Mouse (Mus musculus) kidney, embryonic 14.5 days (tissue): ENCODE measurements around the gene Slc15a5. TPM values are rescaled to one million over a fixed set of nuclear protein-coding genes. Genes with fewer than 3 reads are reported as not detected.
"Not testable (repeated sequence)": the region's sequence is repeated elsewhere in the genome, so short reads cannot be mapped to it uniquely, and the experiment has no call there.

Experiments
- ATAC-seq: fragments of 200-750 bp; cut with Nextera tagmentation; 2 replicates; pipeline ENCODE4 v1.8.0; 2017; ENCODE audit warnings: moderate number of reproducible peaks, mild to moderate bottlenecking, moderate TSS enrichment, moderate library complexity; ENCODE audit not compliant: low FRiP score, low TSS enrichment
- H3K27ac ChIP-seq: fragments of 300-500 bp; sonication (generic); 2 replicates; pipeline ENCODE4 v1.5.1; 2014; ENCODE audit warnings: low read depth, mild to moderate bottlenecking, low read length, moderate library complexity, mixed read lengths
- H3K27me3 ChIP-seq: fragments of 300-500 bp; sonication (generic); 2 replicates; pipeline ENCODE4 v1.6.1; 2014; ENCODE audit warnings: mild to moderate bottlenecking, low read length; ENCODE audit not compliant: control insufficient read depth, insufficient read depth
- H3K36me3 ChIP-seq: fragments of 300-500 bp; sonication (generic); 2 replicates; pipeline ENCODE4 v1.6.1; 2014; ENCODE audit warnings: low read length, mixed read lengths; ENCODE audit not compliant: control insufficient read depth, insufficient read depth
- H3K4me1 ChIP-seq: fragments of 300-500 bp; sonication (generic); 2 replicates; pipeline ENCODE4 v1.6.1; 2014; ENCODE audit warnings: low read length, mixed read lengths; ENCODE audit not compliant: control insufficient read depth, insufficient read depth
- H3K4me2 ChIP-seq: fragments of 300-500 bp; sonication (generic); replicated peaks from 2 replicates; pipeline ENCODE4 v1.6.1; 2014; ENCODE audit warnings: low read depth, mild to moderate bottlenecking, low read length
- H3K4me3 ChIP-seq: fragments of 300-500 bp; sonication (generic); 2 replicates; pipeline ENCODE4 v1.5.1; 2014; ENCODE audit warnings: mild to moderate bottlenecking, low read length
- H3K9ac ChIP-seq: fragments of 300-500 bp; sonication (generic); 2 replicates; pipeline ENCODE4 v1.6.1; 2014; ENCODE audit warnings: low read depth, mild to moderate bottlenecking, low read length, moderate library complexity
- H3K9me3 ChIP-seq: fragments of 300-500 bp; sonication (generic); 2 replicates; pipeline ENCODE4 v1.6.1; 2016; ENCODE audit warnings: low read length; ENCODE audit not compliant: control insufficient read depth
- WGBS: fragments of 180-500 bp; shearing (Covaris S2); extraction: QIAGEN DNeasy Blood & Tissue Kit; methylation state at CpG from one replicate; pipeline ENCODE4 v1.1.7; 2014; 5-methylcytosine and 5-hydroxymethylcytosine counted together
- polyA plus RNA-seq: library from polyadenylated mRNA; unstranded; fragments of >200 nt; fragmentation: Nextera tagmentation; extraction: Ambion mirVana; gene quantifications from 2 replicates; pipeline ENCODE4 v1.2.1, GENCODE M21; 2014

Gene Slc15a5
- polyA plus RNA-seq, 1 experiment from 2014 or later = not detected

DNA sequence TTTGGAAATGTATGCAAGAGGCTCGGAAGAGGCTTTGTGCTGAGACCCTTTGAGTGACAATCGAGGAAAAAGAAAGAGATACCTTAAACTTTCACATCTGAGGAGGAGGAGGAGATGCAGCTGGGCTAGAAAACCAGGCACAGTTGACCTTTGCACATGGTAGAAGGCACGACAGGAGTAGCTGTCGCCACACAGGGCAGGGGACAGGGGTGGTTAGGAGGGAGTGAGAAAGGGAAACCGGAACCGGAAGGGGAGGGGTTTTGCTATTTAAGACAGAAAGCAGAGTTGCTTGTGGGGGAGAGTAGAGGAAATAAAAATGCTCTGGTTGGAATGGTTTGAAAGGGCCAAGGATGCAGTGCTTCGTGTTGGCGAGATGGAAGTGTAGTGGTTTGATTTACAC is 9.4 kb upstream of the Slc15a5 start:
- no peaks in the 10 kb centered on the region for H3K27me3 ChIP-seq
- ATAC-seq = no peak
- H3K4me3 ChIP-seq = no peak overlapping the region
- H3K27ac ChIP-seq = no peak overlapping the region
- no peak overlapping the region for H3K4me2 ChIP-seq
- 41% methylated on average over 8 of the region's 8 CpGs for WGBS
- H3K9me3 ChIP-seq = no peaks in the 10 kb centered on the region
- no peaks in the 10 kb centered on the region for H3K36me3 ChIP-seq
- no peak overlapping the region for H3K9ac ChIP-seq
- no peaks in the 10 kb centered on the region for H3K4me1 ChIP-seq

DNA sequence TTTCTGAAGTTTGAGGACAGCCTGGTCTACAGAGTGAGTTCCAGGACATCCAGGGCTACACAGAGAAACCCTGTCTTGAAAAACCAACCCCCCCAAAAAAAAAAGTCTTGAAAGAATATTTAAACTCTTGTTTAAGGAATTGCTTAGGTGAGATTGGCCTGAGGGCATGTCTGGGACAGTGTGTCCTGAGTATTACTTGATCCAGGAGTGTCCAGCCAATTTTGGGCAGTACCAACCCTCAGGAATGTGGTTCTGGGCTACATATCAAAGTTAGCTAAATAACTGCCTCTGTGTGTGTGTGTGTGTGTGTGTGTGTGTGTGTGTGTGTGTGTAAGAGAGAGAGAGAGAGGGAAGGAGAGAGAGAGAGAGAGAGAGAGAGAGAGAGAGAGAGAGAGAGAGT is 6.7 kb upstream of the Slc15a5 start:
- H3K9ac ChIP-seq, H3K27me3 ChIP-seq, H3K4me2 ChIP-seq, H3K4me3 ChIP-seq, ATAC-seq, H3K27ac ChIP-seq, H3K9me3 ChIP-seq, H3K4me1 ChIP-seq, H3K36me3 ChIP-seq: not testable (repeated sequence)

DNA sequence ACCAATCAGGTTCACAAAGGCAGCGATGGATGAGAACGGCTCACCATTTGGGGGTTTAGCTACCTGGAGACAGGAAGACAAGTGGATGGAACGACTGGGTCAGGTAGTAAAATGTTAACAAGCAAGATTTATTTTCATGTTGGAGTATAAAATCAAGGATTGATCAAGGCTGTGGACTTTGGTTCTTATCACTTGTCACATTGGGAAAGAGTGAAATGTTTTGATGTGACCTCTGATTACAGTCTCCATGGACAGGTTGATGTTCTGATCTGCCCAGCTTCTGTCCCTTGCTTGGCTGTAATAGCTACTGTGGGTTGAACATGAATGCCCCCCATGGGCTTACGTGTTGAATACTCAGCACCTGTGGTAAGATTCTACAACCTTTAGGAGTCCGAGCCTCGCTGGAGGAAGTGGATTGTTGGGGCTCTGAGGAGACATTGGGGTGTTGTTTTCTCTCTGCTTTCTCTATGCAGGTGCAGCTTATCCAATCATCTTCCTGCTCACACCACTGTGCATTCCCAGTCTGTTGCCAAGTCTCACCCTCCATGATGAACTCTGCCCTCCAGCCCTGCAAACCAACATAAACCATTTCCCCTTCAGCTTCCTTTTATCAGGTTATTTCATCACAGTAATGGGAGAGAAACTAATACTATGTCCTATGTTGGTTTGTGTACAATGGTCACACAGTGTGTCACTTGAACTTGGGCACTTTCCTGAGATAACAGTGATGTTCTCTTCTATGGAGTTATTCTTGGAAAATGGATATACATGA is 1.2 kb upstream of the Slc15a5 start:
- Histone ChIP-seq H3K27me3 (no peaks in the 10 kb centered on the region), H3K27ac (no peak overlapping the region), H3K36me3 (no peaks in the 10 kb centered on the region), H3K9ac (no peak overlapping the region), H3K9me3 (no peaks in the 10 kb centered on the region), H3K4me3 (no peak overlapping the region), H3K4me2 (no peak overlapping the region), H3K4me1 (no peaks in the 10 kb centered on the region)
- ATAC-seq = no peak
- WGBS = 84% methylated on average over 6 of the region's 6 CpGs

DNA sequence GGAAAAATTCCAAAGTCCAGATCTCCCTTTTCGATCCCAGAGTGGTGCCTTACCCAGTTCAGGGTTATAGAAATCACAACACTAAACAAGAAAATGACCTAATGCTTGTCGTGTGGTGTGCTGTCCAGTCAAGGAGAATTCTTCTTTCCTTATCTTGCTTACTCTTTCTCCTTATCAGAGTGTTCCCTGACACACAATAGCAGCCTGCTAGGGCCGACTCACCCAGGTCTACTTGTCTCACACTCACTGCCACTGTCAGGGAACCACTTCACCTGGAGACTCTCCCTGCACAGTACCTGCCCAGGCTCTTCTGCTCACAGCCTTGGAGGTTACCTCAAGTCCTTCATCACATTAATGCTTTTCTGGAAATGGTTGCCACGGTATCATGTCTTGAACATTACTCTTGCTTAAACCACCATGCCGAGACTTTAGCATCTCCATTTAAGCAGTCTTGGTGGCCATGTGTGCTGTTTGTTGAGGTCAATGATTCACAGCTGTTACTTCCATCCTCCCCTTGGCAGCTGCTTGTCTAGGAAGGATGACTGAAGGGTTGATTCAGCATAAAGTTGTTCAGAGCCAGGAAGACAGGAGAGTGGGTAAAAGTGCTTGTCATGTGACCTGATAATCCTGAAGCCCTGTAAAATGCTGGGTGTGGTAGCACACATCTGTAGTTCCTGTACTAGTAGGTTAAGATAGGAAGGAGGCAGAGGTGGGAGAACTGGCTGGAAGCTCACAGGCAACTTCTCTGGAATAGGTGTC is 1.9 kb downstream of the Slc15a5 start:
- no peaks in the 10 kb centered on the region for H3K4me1 ChIP-seq
- no peaks in the 10 kb centered on the region for H3K9me3 ChIP-seq
- H3K27me3 ChIP-seq = no peaks in the 10 kb centered on the region
- H3K36me3 ChIP-seq = no peaks in the 10 kb centered on the region
- 79% methylated on average over 5 of the region's 5 CpGs for WGBS
- H3K27ac ChIP-seq = no peak overlapping the region
- H3K4me2 ChIP-seq = no peak overlapping the region
- no peak for ATAC-seq
- H3K9ac ChIP-seq = no peak overlapping the region
- H3K4me3 ChIP-seq = no peak overlapping the region

DNA sequence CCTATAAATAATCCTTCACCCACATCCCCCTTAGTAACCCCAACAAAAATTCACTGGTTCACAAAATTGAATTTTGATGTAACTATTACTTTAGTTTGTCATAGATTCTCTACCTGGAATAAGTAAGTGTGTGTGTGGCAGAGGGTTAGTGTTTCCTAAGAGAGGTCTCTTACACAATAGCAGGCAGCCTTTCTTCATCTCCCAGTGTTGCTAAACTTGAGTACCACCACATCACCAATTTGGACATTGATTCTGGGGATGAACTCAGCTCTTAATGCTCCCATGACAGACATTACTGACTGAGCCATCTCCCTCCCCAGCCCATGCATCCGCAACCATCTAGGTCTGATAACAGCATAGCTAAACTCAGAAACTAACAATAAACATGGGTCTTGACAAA is 4.0 kb downstream of the Slc15a5 start:
- Histone ChIP-seq H3K4me3 (no peak overlapping the region), H3K27ac (no peak overlapping the region), H3K9ac (no peak overlapping the region), H3K9me3 (no peaks in the 10 kb centered on the region), H3K36me3 (no peaks in the 10 kb centered on the region), H3K4me2 (no peak overlapping the region), H3K4me1 (no peaks in the 10 kb centered on the region), H3K27me3 (no peaks in the 10 kb centered on the region)
- no peak for ATAC-seq
- WGBS = 98% methylated on average over 1 of the region's 1 CpGs

DNA sequence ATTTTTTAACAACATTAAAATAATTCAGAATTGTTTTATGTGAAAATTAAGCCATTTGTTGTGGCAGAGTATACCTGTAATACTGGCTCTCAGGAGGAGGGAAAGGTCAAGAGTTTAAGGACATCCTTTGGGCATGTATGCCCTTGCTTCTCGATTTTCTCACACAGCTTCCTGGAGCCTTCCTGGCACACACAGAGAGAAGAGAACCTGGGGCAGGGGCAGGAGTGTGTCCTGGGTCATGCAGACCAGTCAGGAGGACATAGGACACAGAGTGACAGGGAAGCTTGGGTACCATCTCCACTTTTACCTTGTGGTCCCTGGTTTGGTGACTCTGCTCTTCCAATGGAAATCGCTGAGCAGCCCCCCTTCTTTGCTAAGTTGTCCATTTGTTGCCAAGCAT is 6.2 kb downstream of the Slc15a5 start:
- no peak for ATAC-seq
- H3K4me2 ChIP-seq = no peak overlapping the region
- 70% methylated on average over 2 of the region's 2 CpGs for WGBS
- no peaks in the 10 kb centered on the region for H3K4me1 ChIP-seq
- no peaks in the 10 kb centered on the region for H3K27me3 ChIP-seq
- no peaks in the 10 kb centered on the region for H3K36me3 ChIP-seq
- no peak overlapping the region for H3K9ac ChIP-seq
- no peak overlapping the region for H3K27ac ChIP-seq
- no peaks in the 10 kb centered on the region for H3K9me3 ChIP-seq
- H3K4me3 ChIP-seq = no peak overlapping the region

DNA sequence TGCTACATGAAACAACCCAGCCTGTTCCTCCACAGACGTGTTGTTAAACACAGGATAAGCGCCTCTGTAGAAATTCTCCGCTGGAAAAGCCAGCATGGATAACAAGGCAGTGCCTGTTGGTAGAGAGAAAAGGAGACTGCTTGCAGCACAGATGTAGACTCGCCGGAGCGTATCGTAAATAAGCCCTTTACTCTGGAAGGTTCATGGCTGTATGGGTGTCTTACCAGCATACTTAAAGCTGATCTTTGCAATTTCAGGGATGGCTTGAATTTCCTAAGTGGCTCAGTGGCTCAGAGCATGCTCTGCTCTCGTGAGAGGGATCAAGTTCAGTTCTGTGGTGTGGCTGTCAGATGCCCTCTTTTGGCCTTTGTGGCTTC is 6.8 kb downstream of the Slc15a5 start:
- Histone ChIP-seq H3K36me3 (no peaks in the 10 kb centered on the region), H3K4me3 (no peak overlapping the region), H3K27ac (no peak overlapping the region), H3K9me3 (no peaks in the 10 kb centered on the region), H3K27me3 (no peaks in the 10 kb centered on the region), H3K4me2 (no peak overlapping the region), H3K9ac (no peak overlapping the region), H3K4me1 (no peaks in the 10 kb centered on the region)
- peak; percentile 84 for ATAC-seq
- WGBS = 63% methylated on average over 8 of the region's 8 CpGs

DNA sequence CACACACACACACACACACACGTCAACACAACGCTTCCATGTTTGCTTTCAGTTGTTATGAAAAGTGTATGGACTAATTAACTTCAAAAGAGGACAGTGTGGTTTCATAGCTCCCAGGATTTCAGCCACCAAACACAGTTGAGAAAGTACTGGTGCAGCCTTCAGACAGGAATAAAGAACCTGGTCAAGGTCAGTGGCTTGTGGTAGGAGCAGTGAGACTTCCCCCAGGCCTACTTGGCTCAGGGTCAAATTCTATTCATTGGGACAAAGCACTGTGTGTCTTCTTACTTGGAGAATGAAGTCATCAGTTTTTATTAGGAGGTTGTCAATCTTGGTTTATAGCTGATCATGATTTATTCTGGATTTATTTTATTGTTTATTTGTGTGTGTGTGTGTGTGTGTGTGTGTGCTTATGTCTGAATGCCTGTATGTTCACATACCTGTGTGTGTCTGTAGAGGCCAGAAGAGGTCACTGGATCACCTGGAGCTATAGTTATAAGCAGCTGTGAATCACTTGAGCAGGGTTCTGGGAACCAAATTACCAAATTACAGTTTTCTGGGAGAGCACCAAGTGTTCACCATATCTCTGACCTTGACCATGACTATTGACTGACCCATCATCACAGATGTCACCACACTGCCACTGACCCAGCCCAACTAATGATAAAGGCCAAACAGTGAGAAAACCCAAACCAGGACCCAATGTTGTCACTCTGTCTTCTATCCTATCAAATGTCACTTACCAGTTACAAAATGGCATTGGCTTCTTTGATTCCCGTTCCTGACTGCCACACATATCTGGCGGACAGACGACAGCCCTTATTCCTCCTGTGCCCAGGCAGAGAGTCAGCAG is 7.4 kb downstream of the Slc15a5 start:
- ATAC-seq = peak; percentile 35; the same call in 1 of the 2 replicates
- Histone ChIP-seq H3K27ac (no peak overlapping the region), H3K4me2 (no peak overlapping the region), H3K4me1 (no peaks in the 10 kb centered on the region), H3K9ac (no peak overlapping the region), H3K9me3 (no peaks in the 10 kb centered on the region), H3K36me3 (no peaks in the 10 kb centered on the region), H3K27me3 (no peaks in the 10 kb centered on the region), H3K4me3 (no peak overlapping the region)
- 77% methylated on average over 5 of the region's 5 CpGs for WGBS
